Mouse (Mus musculus) bone marrow, adult 2 months (tissue): ENCODE results near the gene Ikzf2.

Source experiments
- CTCF ChIP-seq: fragments of 200-500 bp; IDR thresholded peaks from 2 replicates; pipeline ENCODE4 v1.5.1; 2011; ENCODE audit warnings: low read length, control low read depth; ENCODE audit not compliant: control insufficient read depth, insufficient read depth
- POLR2A ChIP-seq: fragments of 200-500 bp; IDR thresholded peaks from 2 replicates; pipeline ENCODE4 v1.6.1; 2011; ENCODE audit warnings: low read depth, mild to moderate bottlenecking, control low read depth, low read length, borderline replicate concordance; ENCODE audit not compliant: control insufficient read depth

DNA sequence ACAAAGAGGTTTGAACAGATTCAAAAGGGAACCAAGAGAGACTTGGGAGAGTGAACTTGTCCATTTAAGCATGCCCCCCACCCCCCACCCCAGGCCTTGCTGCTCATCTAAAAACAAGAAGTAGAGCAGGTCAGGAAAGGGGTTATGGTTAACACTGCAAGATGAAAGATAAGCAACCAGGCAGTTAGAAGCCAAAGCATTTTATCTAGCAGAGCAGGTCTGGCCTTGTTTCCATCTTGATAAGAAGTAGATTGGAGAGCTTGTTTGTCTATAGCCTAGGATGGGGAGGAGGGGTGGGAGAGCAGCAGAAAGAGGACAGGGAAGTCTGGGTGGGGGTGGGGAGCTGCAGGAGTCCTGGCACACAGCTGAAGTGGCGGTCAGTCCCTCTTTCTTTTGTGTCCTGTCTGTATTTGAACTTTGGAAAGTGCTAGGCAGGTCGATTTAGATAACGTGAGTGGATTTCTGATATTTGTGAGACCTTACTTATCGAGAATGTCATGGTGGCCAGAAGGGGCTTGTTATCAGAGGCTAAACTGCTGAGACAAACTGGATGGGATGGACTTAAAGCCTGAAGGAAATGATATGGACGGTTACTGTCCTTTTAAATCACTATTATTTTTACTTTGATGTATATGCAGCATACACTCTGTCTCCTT lies 173.3 kb downstream of the Ikzf2 start:
- TF ChIP-seq CTCF (no peak), POLR2A (no peak)
